Mouse (Mus musculus) hindbrain, embryonic 14.5 days (tissue): Measurements from ENCODE around the gene Rras. TPM values are rescaled to one million over a fixed set of nuclear protein-coding genes. Genes with fewer than 3 reads are reported as not detected.
A peak's percentile ranks its signal among the peaks of the same experiment; 100 is the strongest.
"Not testable (repeated sequence)": the region's sequence is repeated elsewhere in the genome, so short reads cannot be mapped to it uniquely, and the experiment has no call there.

Experiments used
- ATAC-seq: fragments of 200-750 bp; cut with Nextera tagmentation; 2 replicates; pipeline ENCODE4 v1.8.0; 2017; ENCODE audit warnings: moderate number of reproducible peaks, mild to moderate bottlenecking, moderate TSS enrichment, moderate library complexity; ENCODE audit not compliant: low FRiP score
- DNase-seq: peaks from one replicate; pipeline ENCODE4 v3.0.0-alpha.2; 2015; ENCODE audit warnings: low spot score
- H3K27ac ChIP-seq: fragments of 300-500 bp; sonication (generic); 2 replicates; pipeline ENCODE4 v1.5.1; 2014; ENCODE audit warnings: mild to moderate bottlenecking, moderate library complexity
- H3K27me3 ChIP-seq: fragments of 300-500 bp; sonication (generic); 2 replicates; pipeline ENCODE4 v1.6.1; 2014; ENCODE audit warnings: mild to moderate bottlenecking, low read length, mixed read lengths; ENCODE audit not compliant: control insufficient read depth, insufficient read depth
- H3K36me3 ChIP-seq: fragments of 300-500 bp; sonication (generic); replicated peaks from 2 replicates; pipeline ENCODE4 v1.6.1; 2014; ENCODE audit not compliant: control insufficient read depth, insufficient read depth
- H3K4me1 ChIP-seq: fragments of 300-500 bp; sonication (generic); replicated peaks from 2 replicates; pipeline ENCODE4 v1.6.1; 2014; ENCODE audit warnings: antibody characterized with exemption, low read length, mixed read lengths; ENCODE audit not compliant: control insufficient read depth, insufficient read depth
- H3K4me2 ChIP-seq: fragments of 300-500 bp; sonication (generic); replicated peaks from 2 replicates; pipeline ENCODE4 v1.6.1; 2014; ENCODE audit warnings: mild to moderate bottlenecking, moderate library complexity
- H3K4me3 ChIP-seq: fragments of 300-500 bp; sonication (generic); replicated peaks from 2 replicates; pipeline ENCODE4 v1.5.1; 2014; ENCODE audit warnings: mild to moderate bottlenecking, low read length
- H3K9ac ChIP-seq: fragments of 300-500 bp; sonication (generic); 2 replicates; pipeline ENCODE4 v1.6.1; 2014
- H3K9me3 ChIP-seq: fragments of 300-500 bp; sonication (generic); 2 replicates; pipeline ENCODE4 v1.6.1; 2016; ENCODE audit warnings: low read length; ENCODE audit not compliant: control insufficient read depth
- WGBS: fragments of 180-500 bp; shearing (Covaris S2); extraction: QIAGEN DNeasy Blood & Tissue Kit; methylation state at CpG from one replicate; pipeline ENCODE4 v1.1.7; 2014; 5-methylcytosine and 5-hydroxymethylcytosine counted together
- polyA plus RNA-seq: library from polyadenylated mRNA; unstranded; fragments of >200 nt; fragmentation: Nextera tagmentation; extraction: Ambion mirVana; gene quantifications from 2 replicates; pipeline ENCODE4 v1.2.1, GENCODE M21; 2014

The Rras gene
- polyA plus RNA-seq, 1 experiment from 2014 or later = 14.2 TPM

DNA sequence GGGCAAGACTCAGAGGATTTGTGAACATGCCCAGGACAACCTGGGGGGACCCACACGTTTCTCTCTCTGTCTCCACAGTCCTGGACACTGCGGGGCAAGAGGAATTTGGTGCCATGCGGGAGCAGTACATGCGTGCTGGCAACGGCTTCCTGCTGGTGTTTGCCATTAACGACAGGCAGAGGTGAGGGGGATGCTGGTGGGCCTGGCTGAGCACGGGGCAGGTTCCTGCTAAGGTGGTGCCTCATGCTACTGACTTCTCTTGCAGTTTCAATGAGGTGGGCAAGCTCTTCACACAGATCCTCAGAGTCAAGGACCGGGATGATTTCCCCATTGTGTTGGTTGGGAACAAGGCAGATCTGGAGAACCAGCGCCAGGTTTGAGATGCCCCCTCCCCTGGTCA, 2.5 kb downstream of the Rras start:
- no peak overlapping the region for H3K27ac ChIP-seq
- H3K4me2 ChIP-seq = no peak overlapping the region
- H3K4me1 ChIP-seq = peaks cover 10% of the 10 kb centered on the region
- WGBS = 82% methylated on average over 9 of the region's 9 CpGs
- H3K9ac ChIP-seq = no peak overlapping the region
- no peak for DNase-seq
- H3K36me3 ChIP-seq = no peaks in the 10 kb centered on the region
- no peaks in the 10 kb centered on the region for H3K27me3 ChIP-seq
- no peaks in the 10 kb centered on the region for H3K9me3 ChIP-seq
- no peak for ATAC-seq
- H3K4me3 ChIP-seq = no peak overlapping the region

DNA sequence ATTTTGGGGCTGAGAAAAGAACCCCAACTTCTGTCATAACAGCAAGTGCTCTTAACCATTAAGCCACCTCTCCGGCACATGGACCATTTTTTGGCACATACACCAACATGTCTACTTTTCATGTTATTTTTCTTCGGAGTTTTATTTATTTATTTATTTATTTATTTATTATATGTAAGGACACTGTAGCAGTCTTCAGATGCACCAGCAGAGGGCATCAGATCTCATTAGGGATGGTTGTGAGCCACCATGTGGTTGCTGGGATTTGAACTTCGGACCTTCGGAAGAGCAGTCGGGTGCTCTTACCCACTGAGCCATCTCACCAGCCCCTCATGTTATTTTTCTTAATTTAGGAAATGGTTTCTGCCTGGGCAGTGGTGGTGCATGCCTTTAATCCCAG, 6.0 kb downstream of the Rras start:
- not testable (repeated sequence) for H3K4me1 ChIP-seq, H3K4me3 ChIP-seq, DNase-seq, H3K27me3 ChIP-seq, H3K9ac ChIP-seq, H3K4me2 ChIP-seq, ATAC-seq, H3K9me3 ChIP-seq, H3K27ac ChIP-seq
- 74% methylated on average over 5 of the region's 5 CpGs for WGBS
- peaks cover 16% of the 10 kb centered on the region for H3K36me3 ChIP-seq

DNA sequence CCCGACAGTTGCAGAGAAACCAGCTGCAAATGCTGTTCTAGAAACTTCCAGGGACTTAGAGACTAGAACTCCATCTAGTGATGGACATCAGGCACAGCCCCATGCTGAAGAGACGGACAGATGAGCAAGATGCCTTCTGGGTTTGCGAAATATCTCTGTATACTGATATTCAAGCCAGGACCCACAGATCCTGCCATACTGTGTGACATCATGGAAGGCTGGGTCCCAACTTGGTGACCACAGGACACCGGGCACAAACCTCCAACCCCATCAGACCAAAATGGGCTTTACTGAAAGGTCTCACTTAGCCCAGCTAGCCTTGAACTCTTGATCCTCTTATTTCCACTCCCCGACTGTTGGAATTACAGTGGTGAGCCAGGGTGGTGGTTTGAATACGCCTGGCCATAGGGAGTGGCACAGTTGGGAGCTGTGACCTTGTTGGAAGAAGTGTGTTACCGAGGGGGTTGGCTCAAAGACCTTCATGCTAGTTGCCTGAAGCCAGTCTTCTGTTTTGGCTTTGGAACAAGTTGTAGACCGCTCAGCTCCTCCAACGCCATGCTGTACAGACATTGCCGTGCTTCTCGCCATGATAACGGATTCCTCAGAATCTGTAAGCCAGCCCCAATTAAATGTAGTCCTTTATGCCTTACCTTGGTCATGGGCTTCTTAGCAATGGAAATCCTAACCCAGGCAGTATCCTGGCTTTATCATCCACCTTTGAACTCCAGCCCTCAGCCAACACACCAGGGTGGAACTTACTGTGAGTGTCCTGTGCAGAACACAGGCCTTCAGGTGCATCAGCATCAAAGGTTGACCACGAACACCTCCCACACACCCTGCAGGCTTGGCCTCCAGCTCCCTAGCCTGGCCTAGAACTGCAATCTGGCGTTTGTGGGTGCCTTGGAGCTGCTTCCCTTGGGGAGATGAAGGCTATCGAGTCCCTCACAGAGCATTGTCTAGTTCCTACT, 6.8 kb downstream of the Rras start:
- Histone ChIP-seq H3K4me1 (no peaks in the 10 kb centered on the region), H3K27ac (no peak overlapping the region), H3K27me3 (no peaks in the 10 kb centered on the region), H3K9ac (no peak overlapping the region), H3K4me2 (no peak overlapping the region), H3K9me3 (no peaks in the 10 kb centered on the region), H3K4me3 (no peak overlapping the region), H3K36me3 (peaks cover 25% of the 10 kb centered on the region)
- DNase-seq (no peak), ATAC-seq (no peak)
- 91% methylated on average over 15 of the region's 15 CpGs for WGBS

DNA sequence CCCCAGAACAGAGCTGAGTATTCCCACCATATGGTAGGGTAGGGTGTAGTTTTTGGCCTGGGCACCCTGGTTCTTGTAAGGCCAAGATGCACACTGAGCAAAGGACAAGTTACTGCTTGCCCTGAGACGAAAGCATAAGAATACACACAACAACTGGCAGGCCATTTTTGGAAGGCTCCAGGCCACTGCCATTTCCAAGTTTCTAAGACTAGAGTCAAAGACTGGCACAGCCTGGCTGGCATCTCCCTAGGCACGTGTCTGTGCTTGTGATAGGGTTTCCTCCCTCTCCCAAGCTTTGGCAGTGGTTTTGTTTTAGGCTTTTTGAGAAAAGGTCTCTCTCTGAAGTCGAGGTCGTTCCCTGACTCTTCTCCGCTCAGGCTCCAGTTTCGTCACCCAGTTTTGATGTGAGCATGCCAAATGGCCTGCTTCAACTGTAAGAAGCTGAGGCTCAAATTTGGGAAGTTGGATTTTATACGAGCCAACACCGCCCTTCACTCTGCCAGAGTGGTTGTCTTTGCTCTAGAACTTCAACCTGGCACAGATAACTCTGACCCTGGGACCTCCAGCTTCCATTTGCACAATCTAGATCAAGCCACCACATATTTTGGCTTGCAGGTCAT, 8.0 kb downstream of the Rras start:
- Histone ChIP-seq H3K27me3 (no peaks in the 10 kb centered on the region), H3K4me3 (no peak overlapping the region), H3K36me3 (peaks cover 36% of the 10 kb centered on the region), H3K9ac (no peak overlapping the region), H3K4me2 (no peak overlapping the region), H3K4me1 (no peaks in the 10 kb centered on the region), H3K27ac (peak overlapping the region; percentile 57; the same call in 1 of the 2 replicates), H3K9me3 (no peaks in the 10 kb centered on the region)
- WGBS = 84% methylated on average over 8 of the region's 8 CpGs
- no peak for DNase-seq
- ATAC-seq = no peak

DNA sequence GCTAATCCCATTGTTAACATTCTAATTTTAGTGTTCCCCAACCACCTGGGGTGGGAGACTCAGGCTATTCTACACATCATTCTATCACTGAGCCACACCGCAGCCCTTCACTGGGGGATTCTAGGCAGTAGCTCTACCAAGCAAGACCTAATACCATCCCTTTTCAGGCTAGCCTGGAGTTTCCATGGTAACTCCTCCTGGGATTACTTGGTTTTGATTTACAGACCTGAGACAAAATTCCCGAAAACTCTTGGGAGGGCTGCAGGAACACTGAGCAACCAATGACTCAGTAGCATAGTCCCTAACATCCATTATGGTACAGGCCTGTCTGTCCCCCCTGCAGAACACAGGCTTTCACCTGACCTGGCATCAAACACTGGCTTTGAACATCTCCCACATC, 8.5 kb downstream of the Rras start:
- ATAC-seq (0 out of 2 replicates have a peak, but pooled peaks have one; percentile 31), DNase-seq (no peak)
- Histone ChIP-seq H3K4me1 (no peaks in the 10 kb centered on the region), H3K36me3 (peaks cover 42% of the 10 kb centered on the region), H3K9me3 (no peaks in the 10 kb centered on the region), H3K9ac (no peak overlapping the region), H3K27ac (peak overlapping the region; percentile 57; the same call in 1 of the 2 replicates), H3K4me2 (no peak overlapping the region), H3K27me3 (no peaks in the 10 kb centered on the region), H3K4me3 (no peak overlapping the region)
- 52% methylated on average over 2 of the region's 2 CpGs for WGBS

DNA sequence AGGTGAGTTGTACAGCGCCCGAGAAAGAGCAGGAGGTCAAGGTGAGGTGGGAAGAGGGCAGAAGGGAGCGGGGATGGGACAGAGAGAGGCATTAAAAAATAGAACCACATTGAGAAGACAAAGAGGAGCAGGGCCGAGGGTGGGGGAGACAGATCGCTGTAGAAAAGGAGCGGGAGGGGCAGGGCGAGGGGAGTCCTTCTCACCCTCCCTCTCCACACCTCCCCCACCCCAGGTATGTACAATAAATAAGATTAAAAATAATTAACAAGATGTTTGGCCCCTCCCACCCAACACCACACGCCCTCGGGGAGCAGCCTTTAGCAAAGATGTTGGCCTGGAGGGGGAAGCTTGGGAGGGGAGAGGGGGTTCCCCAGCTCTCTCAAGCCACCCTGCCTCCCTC, 10.0 kb downstream of the Rras start:
- 93% methylated on average over 9 of the region's 9 CpGs for WGBS
- H3K27me3 ChIP-seq = no peaks in the 10 kb centered on the region
- no peak for DNase-seq
- no peak overlapping the region for H3K4me2 ChIP-seq
- H3K9me3 ChIP-seq = no peaks in the 10 kb centered on the region
- ATAC-seq = no peak
- H3K9ac ChIP-seq = no peak overlapping the region
- no peak overlapping the region for H3K27ac ChIP-seq
- no peak overlapping the region for H3K4me3 ChIP-seq
- H3K36me3 ChIP-seq = peaks cover 57% of the 10 kb centered on the region
- no peaks in the 10 kb centered on the region for H3K4me1 ChIP-seq

DNA sequence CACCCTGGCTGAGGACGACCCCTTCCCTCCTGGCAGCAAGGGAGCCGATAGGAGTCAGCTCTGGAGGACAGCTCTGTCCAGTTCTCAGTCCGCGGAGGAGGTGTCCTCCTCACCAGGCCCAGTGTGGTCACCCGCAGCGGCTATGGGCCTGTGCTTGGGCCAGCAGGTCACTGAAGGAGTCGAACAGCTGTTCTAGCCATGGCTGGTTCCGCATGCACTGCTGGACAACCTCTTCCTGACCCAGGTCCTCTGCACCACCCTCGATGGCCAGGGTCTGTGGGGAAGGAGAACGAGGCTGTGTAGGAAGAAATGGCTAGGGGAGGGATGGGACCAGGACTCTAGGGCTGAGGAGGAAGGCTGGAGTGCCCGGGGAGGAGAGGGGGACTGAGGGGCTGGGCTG, 10.6 kb downstream of the Rras start:
- H3K9me3 ChIP-seq = no peaks in the 10 kb centered on the region
- no peak overlapping the region for H3K4me3 ChIP-seq
- H3K4me1 ChIP-seq = no peaks in the 10 kb centered on the region
- no peak; the same call in 1 of the 2 replicates for ATAC-seq
- H3K4me2 ChIP-seq = no peak overlapping the region
- peaks cover 63% of the 10 kb centered on the region for H3K36me3 ChIP-seq
- WGBS = 98% methylated on average over 11 of the region's 11 CpGs
- H3K9ac ChIP-seq = no peak overlapping the region
- no peak overlapping the region for H3K27ac ChIP-seq
- DNase-seq = no peak
- no peaks in the 10 kb centered on the region for H3K27me3 ChIP-seq

DNA sequence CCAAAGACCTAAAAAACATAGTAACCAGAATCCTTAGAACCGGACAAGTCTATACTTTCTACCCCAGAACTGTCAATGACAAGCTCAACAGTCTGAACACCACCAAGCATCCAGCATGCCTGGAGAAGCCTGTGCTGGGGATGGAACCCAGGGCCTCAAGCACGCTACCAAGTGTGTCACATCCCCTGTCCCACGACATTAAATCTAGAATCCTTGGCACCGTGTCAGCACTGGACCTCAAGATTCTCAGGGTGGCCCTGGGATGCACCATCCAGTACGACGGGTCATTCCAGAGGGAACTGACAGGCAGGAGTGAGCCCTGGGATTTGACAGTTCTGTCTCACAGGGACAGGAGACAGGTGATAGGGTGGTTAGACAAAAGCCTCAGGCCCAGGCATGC, 12.2 kb downstream of the Rras start:
- H3K9ac ChIP-seq = no peak overlapping the region
- WGBS = 93% methylated on average over 6 of the region's 6 CpGs
- H3K27me3 ChIP-seq = no peaks in the 10 kb centered on the region
- H3K9me3 ChIP-seq = no peaks in the 10 kb centered on the region
- peaks cover 79% of the 10 kb centered on the region for H3K36me3 ChIP-seq
- DNase-seq (no peak), ATAC-seq (no peak)
- H3K4me1 ChIP-seq = no peaks in the 10 kb centered on the region
- no peak overlapping the region for H3K27ac ChIP-seq
- no peak overlapping the region for H3K4me2 ChIP-seq
- no peak overlapping the region for H3K4me3 ChIP-seq

DNA sequence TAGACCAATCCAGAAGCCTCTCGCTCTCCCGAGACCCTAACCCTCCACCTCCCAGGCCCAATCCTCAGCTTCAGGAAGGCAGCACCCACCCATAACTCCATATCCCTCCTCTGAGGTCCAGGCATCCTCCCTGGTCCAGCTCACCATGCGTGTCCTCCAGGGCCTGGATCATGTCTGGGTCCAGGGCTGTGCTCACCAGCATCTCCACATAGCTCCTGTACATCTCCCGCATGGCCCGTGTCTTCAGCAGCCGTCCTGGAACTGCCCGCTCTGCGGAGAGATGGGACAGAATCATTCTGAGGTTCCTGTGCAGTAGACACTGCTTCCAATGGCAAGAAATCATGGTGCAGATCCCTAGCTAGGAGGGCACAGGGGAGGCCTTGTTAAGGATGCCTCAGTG, 13.1 kb downstream of the Rras start:
- H3K9ac ChIP-seq = no peak overlapping the region
- no peaks in the 10 kb centered on the region for H3K27me3 ChIP-seq
- 96% methylated on average over 8 of the region's 8 CpGs for WGBS
- H3K27ac ChIP-seq = no peak overlapping the region
- H3K9me3 ChIP-seq = no peaks in the 10 kb centered on the region
- no peak overlapping the region for H3K4me2 ChIP-seq
- no peak for ATAC-seq
- H3K36me3 ChIP-seq = peaks cover 88% of the 10 kb centered on the region
- no peak overlapping the region for H3K4me3 ChIP-seq
- H3K4me1 ChIP-seq = no peaks in the 10 kb centered on the region
- DNase-seq = no peak
